8 mouse cellular contexts compared by ENCODE assay signal in genomic region chr2:50916323-50917221, GRCm38 (mm10).
DNase-seq lines count a peak whose midpoint lies in the region; ATAC-seq and TF ChIP-seq lines count a peak whose summit lies in the region.

No protein-coding gene starts in this region.

- no peak overlapping the region for H3K9ac ChIP-seq in neural tube, embryonic 12.5 days
- H3K9ac ChIP-seq in liver, embryonic 12.5 days = no peak overlapping the region
- no peak overlapping the region for H3K9ac ChIP-seq in kidney, embryonic 14.5 days (ENCODE audit: low read depth, low read length)

- H3K27me3 ChIP-seq in neural tube, embryonic 12.5 days (replicated peaks) = no peaks in the 10 kb centered on the region
- H3K27me3 ChIP-seq in liver, embryonic 12.5 days (replicated peaks) = no peaks in the 10 kb centered on the region
- H3K27me3 ChIP-seq in kidney, embryonic 14.5 days (ENCODE audit: control insufficient read depth, insufficient read depth, low read length) = no peaks in the 10 kb centered on the region

- H3K4me1 ChIP-seq in neural tube, embryonic 12.5 days = peaks cover 23% of the 10 kb centered on the region; the same call in 1 of the 2 replicates
- no peaks in the 10 kb centered on the region for H3K4me1 ChIP-seq in liver, embryonic 12.5 days
- H3K4me1 ChIP-seq in kidney, embryonic 14.5 days (ENCODE audit: control insufficient read depth, insufficient read depth, low read length) = no peaks in the 10 kb centered on the region

- no peak overlapping the region for H3K27ac ChIP-seq in neural tube, embryonic 12.5 days
- H3K27ac ChIP-seq in liver, embryonic 12.5 days = no peak overlapping the region
- H3K27ac ChIP-seq in kidney, embryonic 14.5 days (ENCODE audit: low read depth, low read length) = no peak overlapping the region

- DNase-seq in layer of hippocampus, adult 9-11 months = peak; percentile 18
- DNase-seq in layer of hippocampus, adult 9-10 months (ENCODE audit: low spot score) = no peak
- DNase-seq in brain, embryonic 14.5 days (ENCODE audit: low read depth) = peak; percentile 93
- DNase-seq in frontal cortex, postnatal 36 days (ENCODE audit: low spot score in 2 of 2) = peak; percentile 4 to 9
- no peak for DNase-seq in spleen, adult 12 weeks (ENCODE audit: low spot score)

- no peak overlapping the region for H3K4me3 ChIP-seq in neural tube, embryonic 12.5 days
- no peak overlapping the region for H3K4me3 ChIP-seq in liver, embryonic 12.5 days
- H3K4me3 ChIP-seq in kidney, embryonic 14.5 days (ENCODE audit: low read length) = no peak overlapping the region

- 44% methylated on average over 18 of the region's 18 CpGs for WGBS in neural tube, embryonic 12.5 days
- WGBS in liver, embryonic 12.5 days (ENCODE audit: insufficient replicate concordance) = 67% methylated on average over 18 of the region's 18 CpGs
- 62% methylated on average over 18 of the region's 18 CpGs for WGBS in kidney, embryonic 14.5 days

- no peak overlapping the region for H3K4me2 ChIP-seq in neural tube, embryonic 12.5 days (replicated peaks)
- no peak overlapping the region for H3K4me2 ChIP-seq in liver, embryonic 12.5 days
- no peak overlapping the region for H3K4me2 ChIP-seq in kidney, embryonic 14.5 days (replicated peaks; ENCODE audit: low read depth, low read length)

- H3K36me3 ChIP-seq in neural tube, embryonic 12.5 days = no peaks in the 10 kb centered on the region
- no peaks in the 10 kb centered on the region for H3K36me3 ChIP-seq in liver, embryonic 12.5 days
- H3K36me3 ChIP-seq in kidney, embryonic 14.5 days (ENCODE audit: control insufficient read depth, insufficient read depth, low read length) = no peaks in the 10 kb centered on the region

- no peak for TF ChIP-seq CTCF in brain, embryonic 14.5 days (IDR thresholded peaks at IDR 0.05; ENCODE audit: borderline replicate concordance, extremely low read depth, insufficient read depth, insufficient read length)

- H3K9me3 ChIP-seq in neural tube, embryonic 12.5 days = no peaks in the 10 kb centered on the region
- no peaks in the 10 kb centered on the region for H3K9me3 ChIP-seq in liver, embryonic 12.5 days (replicated peaks)
- no peaks in the 10 kb centered on the region for H3K9me3 ChIP-seq in kidney, embryonic 14.5 days (ENCODE audit: control insufficient read depth, low read length)

- ATAC-seq in neural tube, embryonic 12.5 days (ENCODE audit: low FRiP score, low read depth) = peak; percentile 71
- ATAC-seq in liver, embryonic 12.5 days = no peak
- no peak for ATAC-seq in kidney, embryonic 14.5 days (ENCODE audit: low FRiP score, low TSS enrichment)

- no peak for TF ChIP-seq POLR2A in brain, embryonic 14.5 days (IDR thresholded peaks at IDR 0.05; ENCODE audit: borderline replicate concordance, extremely low read depth, insufficient read depth, insufficient read length, poor library complexity, severe bottlenecking)

Comparison
In these comparisons a context has a peak if more than half of its experiments do, and no peak if none do; other contexts are left out.
1. DNase-seq: peak in layer of hippocampus, adult 9-11 months (single experiment), brain, embryonic 14.5 days (single experiment) and frontal cortex, postnatal 36 days (2 of 2); none in layer of hippocampus, adult 9-10 months (single experiment) and spleen, adult 12 weeks (single experiment).